28 mouse cellular contexts compared by ENCODE assay signal in the genomic region with DNA sequence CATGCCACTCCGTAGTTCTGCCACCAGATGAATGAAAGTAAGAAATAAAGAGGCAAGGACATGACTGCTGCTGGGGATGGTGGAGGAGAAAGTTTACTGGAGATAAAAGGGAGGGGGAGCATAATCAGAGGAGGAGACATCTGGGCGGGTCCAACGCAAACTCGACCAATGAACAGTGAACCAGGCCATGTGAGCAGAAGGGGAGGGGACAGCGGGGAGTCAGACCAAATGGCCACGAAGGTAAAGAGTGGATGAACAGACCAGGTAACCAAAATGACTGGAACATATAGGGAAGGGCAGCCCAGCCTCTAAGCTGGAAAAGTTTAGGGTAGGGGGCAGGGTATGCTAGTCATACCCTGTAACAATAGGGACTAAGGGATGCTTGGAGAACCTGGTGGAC. TPM values are rescaled to one million over a fixed set of nuclear protein-coding genes. Genes with fewer than 3 reads are reported as not detected.
DNase-seq lines count a peak whose midpoint lies in the region; ATAC-seq and TF ChIP-seq lines count a peak whose summit lies in the region.
"Had no signal": no experiment of that assay in that cellular context is flagged by ENCODE, and none has a peak within 500 bp of the region (broad histone marks: within the 10 kb centered on the region; RNA-seq: fewer than 3 reads in every experiment).

No protein-coding gene starts in this region.

- H3K9ac ChIP-seq in liver, embryonic 16.5 days (ENCODE audit: low read depth, low read length): no peak overlapping the region
- H3K9ac ChIP-seq: embryonic facial prominence, embryonic 15.5 days; forebrain, embryonic 15.5 days; heart, embryonic 13.5 days; hindbrain, embryonic 12.5 days; limb, embryonic 12.5 days; midbrain, embryonic 13.5 days had no signal

- H3K4me1 ChIP-seq in E14TG2a.4 (replicated peaks; ENCODE audit: low read depth, low read length): peaks cover 76% of the 10 kb centered on the region
- H3K4me1 ChIP-seq in liver, embryonic 16.5 days (ENCODE audit: control insufficient read depth, low read depth, low read length): peaks cover 13% of the 10 kb centered on the region
- H3K4me1 ChIP-seq: embryonic facial prominence, embryonic 15.5 days; forebrain, embryonic 15.5 days; hindbrain, embryonic 12.5 days; limb, embryonic 12.5 days had no signal

- H3K27ac ChIP-seq in liver, embryonic 16.5 days (ENCODE audit: low read length): no peak overlapping the region
- H3K27ac ChIP-seq: embryonic facial prominence, embryonic 15.5 days; forebrain, embryonic 15.5 days; heart, embryonic 13.5 days; hindbrain, embryonic 12.5 days; layer of hippocampus, adult 2 months; limb, embryonic 12.5 days; midbrain, embryonic 13.5 days had no signal

- no peaks in the 10 kb centered on the region for H3K9me3 ChIP-seq in E14TG2a.4 (ENCODE audit: low read length)
- no peaks in the 10 kb centered on the region for H3K9me3 ChIP-seq in liver, embryonic 16.5 days (replicated peaks; ENCODE audit: control insufficient read depth, low read length)
- H3K9me3 ChIP-seq: embryonic facial prominence, embryonic 15.5 days; forebrain, embryonic 15.5 days; heart, embryonic 13.5 days; hindbrain, embryonic 12.5 days; limb, embryonic 12.5 days; midbrain, embryonic 13.5 days had no signal

- ATAC-seq in liver, embryonic 16.5 days (ENCODE audit: low read depth): peak; percentile 69
- ATAC-seq in inflammation-experienced regulatory T-cells, adult 6 months: no peak
- ATAC-seq: forebrain, embryonic 15.5 days; midbrain, embryonic 13.5 days had no signal

- peaks cover 53% of the 10 kb centered on the region for H3K36me3 ChIP-seq in E14TG2a.4 (ENCODE audit: insufficient read depth, low read length)
- no peaks in the 10 kb centered on the region for H3K36me3 ChIP-seq in liver, embryonic 16.5 days (ENCODE audit: control insufficient read depth, insufficient read depth)
- H3K36me3 ChIP-seq: embryonic facial prominence, embryonic 15.5 days; forebrain, embryonic 15.5 days; heart, embryonic 13.5 days; hindbrain, embryonic 12.5 days; limb, embryonic 12.5 days; midbrain, embryonic 13.5 days had no signal

- WGBS in liver, embryonic 16.5 days (ENCODE audit: insufficient replicate concordance): 41% methylated on average over 6 of the region's 6 CpGs

- TF ChIP-seq CTCF in E14TG2a.4 (conservative IDR thresholded peaks at IDR 0.05; ENCODE audit: low read length): no peak

- peak overlapping the region; percentile 24; the same call in 1 of the 2 replicates for H3K4me2 ChIP-seq in liver, embryonic 16.5 days (ENCODE audit: low read depth, low read length)
- H3K4me2 ChIP-seq: embryonic facial prominence, embryonic 15.5 days; forebrain, embryonic 15.5 days; heart, embryonic 13.5 days; hindbrain, embryonic 12.5 days; limb, embryonic 12.5 days; midbrain, embryonic 13.5 days had no signal

- peak overlapping the region; percentile 84 for H3K4me3 ChIP-seq in E14TG2a.4 (replicated peaks; ENCODE audit: low read length)
- H3K4me3 ChIP-seq in liver, embryonic 16.5 days (ENCODE audit: low read depth, low read length): no peak overlapping the region
- H3K4me3 ChIP-seq: embryonic facial prominence, embryonic 15.5 days; forebrain, embryonic 15.5 days; heart, embryonic 13.5 days; hindbrain, embryonic 12.5 days; layer of hippocampus, adult 2 months; limb, embryonic 12.5 days; midbrain, embryonic 13.5 days had no signal

- H3K27me3 ChIP-seq in E14TG2a.4 (ENCODE audit: insufficient read depth, low read length): no peaks in the 10 kb centered on the region
- no peaks in the 10 kb centered on the region for H3K27me3 ChIP-seq in liver, embryonic 16.5 days (ENCODE audit: control insufficient read depth, insufficient read depth, low read depth, low read length)
- H3K27me3 ChIP-seq: CH12.LX; embryonic facial prominence, embryonic 15.5 days; forebrain, embryonic 15.5 days; heart, embryonic 13.5 days; hindbrain, embryonic 12.5 days; limb, embryonic 12.5 days; midbrain, embryonic 13.5 days had no signal

- DNase-seq in ES-CJ7 (ENCODE audit: low read depth, low spot score): peak; percentile 88
- DNase-seq in liver: peak; percentile 55
- DNase-seq in right cerebral cortex, adult 2 months (ENCODE audit: low spot score in 2 of 2): no peak
- no peak for DNase-seq in layer of hippocampus, adult 9-11 months
- DNase-seq: adrenal gland, postnatal 10 days; B cell, adult 2 months; cerebellum, adult 8-10 months; cerebellum, postnatal 36 days; embryo, embryonic 11 days; gastrocnemius, postnatal 25 days; heart, adult 18-20 months; heart, postnatal 14 days; kidney, adult 18-20 months; kidney, postnatal 10 days; lung, adult 2 months; lung, postnatal 14 days; right cerebral cortex, postnatal 14 days had no signal

RNA-seq across cellular contexts. Expression of gene Usp7, which starts 10.9 kb away (rescaled TPM):
- polyA plus RNA-seq in liver, embryonic 16.5 days (2015; fragmentation: Nextera tagmentation; extraction: Ambion mirVana): 22.4 and 22.6 TPM in 2 replicates
- polyA plus RNA-seq in inflammation-experienced regulatory T-cells, adult 6 months (2017; shearing (Covaris generic)): 10 to 100 TPM; 27.3 to 48.2 (median 47.7) TPM

RNA-seq across cellular contexts. Expression of gene 1810013L24Rik, which starts 48.7 kb away (rescaled TPM):
- 10.9 TPM in 2 replicates for polyA plus RNA-seq in liver, embryonic 16.5 days (2015; fragmentation: Nextera tagmentation; extraction: Ambion mirVana)
- 10 to 100 TPM; 17.9 to 21.0 (median 20.3) TPM for polyA plus RNA-seq in inflammation-experienced regulatory T-cells, adult 6 months (2017; shearing (Covaris generic))

Comparison
In these comparisons a context has a peak if more than half of its experiments do, and no peak if none do; other contexts are left out.
1. DNase-seq: peak in ES-CJ7 (single experiment) and liver (single experiment); none in right cerebral cortex, adult 2 months (0 of 2) and layer of hippocampus, adult 9-11 months (single experiment).